8 mouse cellular contexts compared by ENCODE assay signal in genomic region chr5:113221147-113221865, GRCm38 (mm10). TPM values are rescaled to one million over a fixed set of nuclear protein-coding genes. Genes with fewer than 3 reads are reported as not detected.
DNase-seq lines count a peak whose midpoint lies in the region; ATAC-seq lines count a peak whose summit lies in the region.

Gene 2900026A02Rik, minus strand, starts transcription at chr5:113221236.

- WGBS in intestine, embryonic 16.5 days: 11% methylated on average over 36 of the region's 62 CpGs

- peaks cover 27% of the 10 kb centered on the region for H3K4me1 ChIP-seq in intestine, embryonic 16.5 days (ENCODE audit: control insufficient read depth, insufficient read depth, low read length)

- H3K36me3 ChIP-seq in intestine, embryonic 16.5 days (ENCODE audit: control insufficient read depth, insufficient read depth, low read length): no peaks in the 10 kb centered on the region

- intact Hi-C loops in left cerebral cortex, postnatal 36 days (cut with DNase I): loop anchor here (1.0 to 2.0 kb wide), 2 partner anchors 41 to 45 kb away; no protein-coding TSS in a partner anchor

- H3K9me3 ChIP-seq in intestine, embryonic 16.5 days (ENCODE audit: control insufficient read depth, low read length): no peaks in the 10 kb centered on the region

- H3K27me3 ChIP-seq in intestine, embryonic 16.5 days (replicated peaks; ENCODE audit: control insufficient read depth, insufficient read depth, low read length): no peaks in the 10 kb centered on the region

- peak within 1 kb of the TSS; percentile 79 for H3K9ac ChIP-seq in intestine, embryonic 16.5 days (ENCODE audit: low read depth, low read length)

- H3K4me3 ChIP-seq in intestine, embryonic 16.5 days (ENCODE audit: low read length): peak within 1 kb of the TSS; percentile 79

- peak within 1 kb of the TSS; percentile 91 for H3K27ac ChIP-seq in intestine, embryonic 16.5 days (ENCODE audit: low read length)

- peak; percentile 86 for DNase-seq in adrenal gland, postnatal 25 days
- DNase-seq in embryo, embryonic 10.5 days (ENCODE audit: low spot score): peak; percentile 81
- DNase-seq in gonadal fat pad, adult 2 months (ENCODE audit: low read depth): no peak
- DNase-seq in left cerebral cortex, postnatal 36 days (ENCODE audit: low spot score in 2 of 2): peak; percentile 72 to 73
- peak; percentile 87 for DNase-seq in right cerebral cortex, postnatal 4 days
- no peak for DNase-seq in adipocyte (ENCODE audit: low spot score)

- ATAC-seq in intestine, embryonic 16.5 days: peak; percentile 41
- peak; percentile 47; the same call in 1 of the 2 replicates for ATAC-seq in megakaryocyte-erythroid progenitor cell, adult 5-6 weeks (replicated peaks; ENCODE audit: low FRiP score, low TSS enrichment, poor library complexity, severe bottlenecking)

- peak within 1 kb of the TSS; percentile 96 for H3K4me2 ChIP-seq in intestine, embryonic 16.5 days (ENCODE audit: low read depth, low read length)

RNA-seq across cellular contexts. Expression of gene 2900026A02Rik, which starts in this region (rescaled TPM):
- 12.6 and 17.8 TPM in 2 replicates for total RNA-seq in adrenal gland, postnatal 25 days (2021)
- polyA plus RNA-seq in gonadal fat pad, adult 2 months (2012; rRNA removed): 16.7 and 22.4 TPM in 2 replicates
- polyA plus RNA-seq in intestine, embryonic 16.5 days (2015; fragmentation: Nextera tagmentation; extraction: Ambion mirVana): 8.3 and 9.5 TPM in 2 replicates
- total RNA-seq in left cerebral cortex, postnatal 36 days (2021): 10 to 100 TPM; 40.8 to 41.0 TPM
- 9.9 and 12.3 TPM in 2 replicates for total RNA-seq in megakaryocyte-erythroid progenitor cell, adult 5-6 weeks (2014; fragmentation: Nextera tagmentation)
- 5.8 and 6.8 TPM in 2 replicates for total RNA-seq in megakaryocyte-erythroid progenitor cell, adult 5-6 weeks (2017)

Comparison
In these comparisons a context has a peak if more than half of its experiments do, and no peak if none do; other contexts are left out.
1. DNase-seq: peak in adrenal gland, postnatal 25 days (single experiment), embryo, embryonic 10.5 days (single experiment), left cerebral cortex, postnatal 36 days (2 of 2) and right cerebral cortex, postnatal 4 days (single experiment); none in gonadal fat pad, adult 2 months (single experiment) and adipocyte (single experiment).